Mouse (Mus musculus) gastrocnemius, adult 2 months (tissue): ENCODE measurements at regions not wholly inside any gene's neighbourhood (a gene's known extent, or its start where the extent isn't known, plus 50 kb on each side); places are given as distances from the start of the nearest gene placed in this dataset.
"Not testable (repeated sequence)": the region's sequence is repeated elsewhere in the genome, so short reads cannot be mapped to it uniquely, and the experiment has no call there.

Experiments
- DNase-seq: peaks from one replicate; pipeline ENCODE4 v3.0.0; 2022
- H3K27ac ChIP-seq: fragments of 200-600 bp; 2 replicates; pipeline ENCODE4 v1.8.1; 2022; ENCODE audit warnings: mild to moderate bottlenecking
- H3K4me3 ChIP-seq: fragments of 200-600 bp; 2 replicates; pipeline ENCODE4 v1.8.1; 2022; ENCODE audit warnings: mild to moderate bottlenecking, moderate library complexity
- CTCF ChIP-seq: fragments of 200-600 bp; IDR thresholded peaks from 2 replicates; pipeline ENCODE4 v1.8.1; 2022; ENCODE audit warnings: antibody characterized with exemption, mild to moderate bottlenecking, moderate library complexity
- intact Hi-C: fragments of 180-260 bp; cut with DNase I; formaldehyde crosslinking; loops from one replicate; pipeline ENCODE4 v1.15.1; 2025

GRCm38 (mm10) chr1:136680173-136680572 is 55.5 kb downstream of the Zfp281 start:
- intact Hi-C loops: loop anchor here (5.0 kb wide), 1 partner anchor 53 kb away; no protein-coding TSS in a partner anchor
- no peak overlapping the region for H3K27ac ChIP-seq
- TF ChIP-seq CTCF: no peak
- H3K4me3 ChIP-seq: no peak overlapping the region
- DNase-seq: no peak

GRCm38 (mm10) chr1:136682311-136682710 is 57.6 kb downstream of the Zfp281 start:
- not testable (repeated sequence) for H3K4me3 ChIP-seq, DNase-seq, H3K27ac ChIP-seq
- intact Hi-C loops: loop anchor here (5.0 kb wide), 1 partner anchor 55 kb away; no protein-coding TSS in a partner anchor

GRCm38 (mm10) chr1:136683061-136683531 is 58.4 kb downstream of the Zfp281 start:
- Histone ChIP-seq H3K4me3 (peak overlapping the region; percentile 57), H3K27ac (peak overlapping the region; percentile 86)
- intact Hi-C loops: loop anchor here (5.0 kb wide), 1 partner anchor 56 kb away; no protein-coding TSS in a partner anchor
- TF ChIP-seq CTCF: no peak
- peak; percentile 89 for DNase-seq

GRCm38 (mm10) chr1:136683561-136684131 is 58.9 kb downstream of the Zfp281 start:
- no peak for TF ChIP-seq CTCF
- DNase-seq: peak; percentile 79
- H3K27ac ChIP-seq: peak overlapping the region; percentile 86
- H3K4me3 ChIP-seq: peak overlapping the region; percentile 57
- intact Hi-C loops: loop anchor here (5.0 kb wide), 1 partner anchor 56 kb away; no protein-coding TSS in a partner anchor

GRCm38 (mm10) chr1:136684481-136684880 is 59.8 kb downstream of the Zfp281 start:
- TF ChIP-seq CTCF: no peak
- no peak overlapping the region for H3K4me3 ChIP-seq
- H3K27ac ChIP-seq: peak overlapping the region; percentile 86
- no peak for DNase-seq
- intact Hi-C loops: loop anchor here (5.0 kb wide), 1 partner anchor 57 kb away; no protein-coding TSS in a partner anchor

- no peak for TF ChIP-seq CTCF
- Histone ChIP-seq H3K4me3 (peak overlapping the region; percentile 56), H3K27ac (peak overlapping the region; percentile 86)
- intact Hi-C loops: no loop called here
- peak; percentile 43 for DNase-seq
Measured at GRCm38 (mm10) chr1:136685191-136686060, 60.7 kb downstream of the Zfp281 start.

GRCm38 (mm10) chr1:136686467-136686866 is 61.8 kb downstream of the Zfp281 start:
- intact Hi-C loops: no loop called here
- TF ChIP-seq CTCF: no peak
- H3K27ac ChIP-seq: peak overlapping the region; percentile 86
- no peak overlapping the region for H3K4me3 ChIP-seq
- no peak for DNase-seq

- DNase-seq: no peak
- Histone ChIP-seq H3K4me3 (no peak overlapping the region), H3K27ac (no peak overlapping the region)
- no peak for TF ChIP-seq CTCF
- intact Hi-C loops: no loop called here
Measured at GRCm38 (mm10) chr1:136690068-136690467, 65.4 kb downstream of the Zfp281 start.

GRCm38 (mm10) chr1:136693421-136693820 is 68.7 kb downstream of the Zfp281 start:
- no peak overlapping the region for H3K4me3 ChIP-seq
- TF ChIP-seq CTCF: no peak
- intact Hi-C loops: no loop called here
- DNase-seq: no peak
- H3K27ac ChIP-seq: no peak overlapping the region

GRCm38 (mm10) chr1:136694983-136695382 is 70.3 kb downstream of the Zfp281 start:
- Histone ChIP-seq H3K27ac (no peak overlapping the region), H3K4me3 (no peak overlapping the region)
- intact Hi-C loops: loop anchor here (5.0 kb wide), 1 partner anchor 68 kb away; no protein-coding TSS in a partner anchor
- TF ChIP-seq CTCF: no peak
- DNase-seq: no peak

GRCm38 (mm10) chr1:136696077-136696641 is 71.5 kb downstream of the Zfp281 start:
- DNase-seq: peak; percentile 42
- intact Hi-C loops: loop anchor here (5.0 kb wide), 1 partner anchor 69 kb away; no protein-coding TSS in a partner anchor
- Histone ChIP-seq H3K27ac (peak overlapping the region; percentile 55), H3K4me3 (peak overlapping the region; percentile 55)
- no peak for TF ChIP-seq CTCF

GRCm38 (mm10) chr1:136698454-136699152 is 73.9 kb downstream of the Zfp281 start:
- intact Hi-C loops: loop anchor here (5.0 kb wide), 1 partner anchor 71 kb away; no protein-coding TSS in a partner anchor
- H3K27ac ChIP-seq: peak overlapping the region; percentile 65
- peak; percentile 65 for DNase-seq
- no peak overlapping the region for H3K4me3 ChIP-seq
- TF ChIP-seq CTCF: no peak
